In the genomic region with DNA sequence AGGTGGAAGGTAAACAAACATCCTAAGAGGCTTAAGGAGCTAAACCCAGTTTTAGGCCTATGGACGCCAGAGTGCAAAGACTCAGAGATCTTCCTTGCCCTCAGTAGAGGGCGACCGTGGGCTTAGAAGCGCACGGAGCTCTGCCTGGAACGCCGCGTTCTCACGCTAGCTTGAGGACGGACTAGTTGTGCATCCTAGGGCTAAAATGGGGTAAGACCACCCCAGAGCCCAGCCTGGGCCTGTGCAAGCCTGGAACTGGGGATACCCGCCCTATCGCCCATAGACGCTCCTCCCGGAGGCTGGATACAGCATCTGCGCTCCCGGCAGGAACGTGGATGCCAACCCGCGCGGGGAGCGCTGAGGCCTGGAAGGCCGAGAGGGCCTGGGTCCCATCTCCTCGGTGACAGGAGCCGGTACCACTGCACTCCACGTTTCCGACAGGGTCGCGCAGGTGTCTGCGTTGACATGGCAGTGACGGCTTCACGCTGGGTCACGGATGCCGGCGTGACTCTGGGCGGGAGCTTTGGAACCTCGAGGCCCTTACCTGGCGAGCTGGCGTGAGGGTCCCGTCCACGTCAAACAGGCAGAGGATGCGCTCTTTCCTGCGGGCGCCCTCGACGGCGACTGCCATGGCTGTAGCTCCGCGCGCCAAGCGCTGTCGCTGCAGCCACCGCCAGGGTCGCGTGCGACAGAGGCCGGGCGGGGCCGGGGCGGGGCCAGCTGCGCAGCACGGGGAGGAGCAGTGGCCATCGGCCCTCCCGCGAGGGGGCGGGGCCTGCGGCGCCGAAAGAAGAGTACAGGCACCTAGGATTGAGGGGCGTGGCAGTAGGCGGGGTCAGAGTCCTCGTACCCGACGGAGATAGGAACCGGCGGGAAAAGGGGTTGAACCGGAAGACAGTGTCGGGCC, we compare ENCODE assay signal across 8 mouse cellular contexts. TPM values are rescaled to one million over a fixed set of nuclear protein-coding genes. Genes with fewer than 3 reads are reported as not detected.
A peak's percentile ranks its signal among the peaks of the same experiment; 100 is the strongest.
DNase-seq lines count a peak whose midpoint lies in the region; ATAC-seq lines count a peak whose summit lies in the region.

A gene (minus strand): TSS at position 760 of the 907 bp plus-strand sequence.

- ATAC-seq in forebrain, embryonic 14.5 days: peak; percentile 98
- ATAC-seq in neural tube, embryonic 15.5 days (ENCODE audit: low FRiP score): peak; percentile 98

- no peaks in the 10 kb centered on the region for H3K9me3 ChIP-seq in forebrain, embryonic 14.5 days (replicated peaks; ENCODE audit: control insufficient read depth, low read length)
- no peaks in the 10 kb centered on the region for H3K9me3 ChIP-seq in neural tube, embryonic 15.5 days (replicated peaks)

- peak; percentile 97 for DNase-seq in ES-CJ7 (ENCODE audit: low read depth, low spot score)
- DNase-seq in cerebellum, adult 11 months: peak; percentile 99
- peak; percentile 99 for DNase-seq in forebrain, embryonic 14.5 days (ENCODE audit: low spot score)
- DNase-seq in heart, postnatal 14 days: peak; percentile 98
- peak; percentile 99 for DNase-seq in layer of hippocampus, adult 11-12 months (ENCODE audit: low spot score)
- peak; percentile 98 to 99 for DNase-seq in lung, adult 18-20 months
- peak; percentile 98 for DNase-seq in testis, postnatal 14 days (ENCODE audit: low spot score)

- no peaks in the 10 kb centered on the region for H3K4me1 ChIP-seq in forebrain, embryonic 14.5 days (ENCODE audit: control insufficient read depth, insufficient read depth, low read length)
- peaks cover 18% of the 10 kb centered on the region for H3K4me1 ChIP-seq in neural tube, embryonic 15.5 days

- H3K4me3 ChIP-seq in forebrain, embryonic 14.5 days (ENCODE audit: low read depth, low read length): peak within 1 kb of the TSS; percentile 66
- H3K4me3 ChIP-seq in neural tube, embryonic 15.5 days (replicated peaks): peak within 1 kb of the TSS; percentile 84

- peak within 1 kb of the TSS; percentile 97 for H3K4me2 ChIP-seq in forebrain, embryonic 14.5 days (ENCODE audit: low read length)
- peak within 1 kb of the TSS; percentile 97 for H3K4me2 ChIP-seq in neural tube, embryonic 15.5 days

- H3K27me3 ChIP-seq in forebrain, embryonic 14.5 days (replicated peaks; ENCODE audit: control insufficient read depth, insufficient read depth, low read length): no peaks in the 10 kb centered on the region
- no peaks in the 10 kb centered on the region for H3K27me3 ChIP-seq in neural tube, embryonic 15.5 days (replicated peaks)

- peaks cover 2% of the 10 kb centered on the region for H3K36me3 ChIP-seq in forebrain, embryonic 14.5 days (ENCODE audit: control insufficient read depth, insufficient read depth, low read length)
- H3K36me3 ChIP-seq in neural tube, embryonic 15.5 days: peaks cover 3% of the 10 kb centered on the region

- H3K27ac ChIP-seq in forebrain, embryonic 14.5 days (ENCODE audit: low read depth, low read length): peak within 1 kb of the TSS; percentile 85
- H3K27ac ChIP-seq in neural tube, embryonic 15.5 days (replicated peaks): peak within 1 kb of the TSS; percentile 95

- peak within 1 kb of the TSS; percentile 74 for H3K9ac ChIP-seq in forebrain, embryonic 14.5 days (ENCODE audit: low read length)
- peak within 1 kb of the TSS; percentile 92 for H3K9ac ChIP-seq in neural tube, embryonic 15.5 days (replicated peaks)

- WGBS in forebrain, embryonic 14.5 days: under 1% methylated on average over 77 of the region's 77 CpGs
- under 1% methylated on average over 77 of the region's 77 CpGs for WGBS in neural tube, embryonic 15.5 days

- intact Hi-C loops in heart, postnatal 14 days (cut with DNase I): loop anchor here (1.0 kb wide), 1 partner anchor 29 kb away; no protein-coding TSS in a partner anchor

RNA-seq across cellular contexts. Expression of the gene that starts here (rescaled TPM):
- polyA plus RNA-seq in forebrain, embryonic 14.5 days (2014; fragmentation: Nextera tagmentation; extraction: Ambion mirVana): 92.6 and 93.3 TPM in 2 replicates
- total RNA-seq in heart, postnatal 14 days (2021): 10 to 100 TPM; 23.0 to 28.8 TPM
- 99.8 and 111 TPM in 2 replicates for polyA plus RNA-seq in neural tube, embryonic 15.5 days (2015; fragmentation: Nextera tagmentation; extraction: Ambion mirVana)

Comparison
In these comparisons a context has a peak if more than half of its experiments do, and no peak if none do; other contexts are left out.
1. Peak in every context shown above with its lines: DNase-seq, ATAC-seq, H3K4me3 ChIP-seq and H3K27ac ChIP-seq.